In the genomic region with DNA sequence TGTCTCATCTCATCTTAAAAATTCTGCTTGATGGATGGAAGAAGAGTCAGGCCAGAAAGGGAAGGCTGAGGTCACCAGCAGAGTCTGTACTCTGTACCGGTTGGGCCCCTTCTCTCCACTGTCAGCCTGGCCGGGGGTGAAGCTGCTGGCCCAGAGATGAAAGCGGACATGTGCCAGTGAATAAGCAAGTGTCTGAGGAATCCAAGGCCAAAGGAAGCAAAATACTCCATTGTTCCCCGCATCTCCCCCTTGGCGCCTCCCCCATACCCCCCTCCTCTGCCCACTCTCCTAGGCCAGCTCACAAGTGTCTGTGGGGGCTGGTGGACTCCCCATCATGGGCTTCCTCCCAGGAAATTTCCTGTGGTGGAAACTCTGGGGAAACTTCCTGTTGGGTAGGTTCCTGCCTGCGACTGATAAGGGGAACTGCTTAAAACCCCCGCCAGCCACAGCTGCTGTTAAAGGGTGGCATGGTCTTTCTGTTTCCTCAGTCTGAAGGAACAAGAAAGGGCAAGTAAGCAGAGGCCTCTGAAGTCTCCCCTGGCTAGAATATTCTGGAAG, we compare ENCODE assay signal across 9 mouse cellular contexts.
DNase-seq lines count a peak whose midpoint lies in the region; ATAC-seq lines count a peak whose summit lies in the region.
"Had no signal": no experiment of that assay in that cellular context is flagged by ENCODE, and none has a peak within 500 bp of the region (broad histone marks: within the 10 kb centered on the region; RNA-seq: fewer than 3 reads in every experiment).

No protein-coding gene starts in this region.

- no peak overlapping the region for H3K4me3 ChIP-seq in embryonic facial prominence, embryonic 11.5 days (ENCODE audit: low read depth, low read length)
- no peak overlapping the region for H3K4me3 ChIP-seq in midbrain, embryonic 10.5 days
- H3K4me3 ChIP-seq in stomach, embryonic 16.5 days (replicated peaks; ENCODE audit: low read length): no peak overlapping the region
- H3K4me3 ChIP-seq: limb, embryonic 13.5 days had no signal

- DNase-seq in layer of hippocampus, adult 9-11 months: peak; percentile 70
- no peak for DNase-seq in layer of hippocampus, postnatal 36 days
- no peak for DNase-seq in embryonic facial prominence, embryonic 11.5 days (ENCODE audit: low spot score)
- DNase-seq in heart, postnatal 25 days (ENCODE audit: low spot score): peak; percentile 52
- peak; percentile 36 to 59 for DNase-seq in kidney, postnatal 4 days
- DNase-seq in midbrain, embryonic 10.5 days (ENCODE audit: low spot score): peak; percentile 23
- DNase-seq in layer of hippocampus, postnatal 10 days (ENCODE audit: low spot score in 2 of 2): no peak

- intact Hi-C loops in heart, postnatal 25 days (cut with DNase I): loop anchor here (5.0 kb wide), 2 partner anchors 37 to 152 kb away; a partner anchor contains a TSS

- no peaks in the 10 kb centered on the region for H3K27me3 ChIP-seq in embryonic facial prominence, embryonic 11.5 days (ENCODE audit: control insufficient read depth, insufficient read depth, low read length)
- H3K27me3 ChIP-seq in midbrain, embryonic 10.5 days (ENCODE audit: low read depth, poor library complexity, severe bottlenecking): no peaks in the 10 kb centered on the region
- no peaks in the 10 kb centered on the region for H3K27me3 ChIP-seq in stomach, embryonic 16.5 days (ENCODE audit: control insufficient read depth, insufficient read depth, low read length)
- H3K27me3 ChIP-seq: limb, embryonic 13.5 days had no signal

- H3K4me2 ChIP-seq in embryonic facial prominence, embryonic 11.5 days (ENCODE audit: low read depth, low read length): no peak overlapping the region
- H3K4me2 ChIP-seq in stomach, embryonic 16.5 days (ENCODE audit: low read depth, low read length): no peak overlapping the region
- H3K4me2 ChIP-seq: limb, embryonic 13.5 days had no signal

- H3K9me3 ChIP-seq in embryonic facial prominence, embryonic 11.5 days (replicated peaks; ENCODE audit: control insufficient read depth, low read length): no peaks in the 10 kb centered on the region
- H3K9me3 ChIP-seq in midbrain, embryonic 10.5 days (replicated peaks): no peaks in the 10 kb centered on the region
- no peaks in the 10 kb centered on the region for H3K9me3 ChIP-seq in stomach, embryonic 16.5 days (replicated peaks; ENCODE audit: control insufficient read depth, low read length)
- H3K9me3 ChIP-seq: limb, embryonic 13.5 days had no signal

- no peak overlapping the region for H3K9ac ChIP-seq in embryonic facial prominence, embryonic 11.5 days (replicated peaks; ENCODE audit: low read length)
- peak overlapping the region; percentile 31; the same call in 1 of the 2 replicates for H3K9ac ChIP-seq in stomach, embryonic 16.5 days (ENCODE audit: low read length)
- H3K9ac ChIP-seq: limb, embryonic 13.5 days had no signal

- no peaks in the 10 kb centered on the region for H3K4me1 ChIP-seq in embryonic facial prominence, embryonic 11.5 days (ENCODE audit: control insufficient read depth, insufficient read depth, low read length)
- H3K4me1 ChIP-seq in midbrain, embryonic 10.5 days: peaks cover 27% of the 10 kb centered on the region
- H3K4me1 ChIP-seq in stomach, embryonic 16.5 days (ENCODE audit: control insufficient read depth, insufficient read depth, low read length): peaks cover 32% of the 10 kb centered on the region

- WGBS in embryonic facial prominence, embryonic 11.5 days: 40% methylated on average over 7 of the region's 7 CpGs
- 52% methylated on average over 7 of the region's 7 CpGs for WGBS in midbrain, embryonic 10.5 days
- 36% methylated on average over 7 of the region's 7 CpGs for WGBS in stomach, embryonic 16.5 days

- H3K27ac ChIP-seq in embryonic facial prominence, embryonic 11.5 days (replicated peaks; ENCODE audit: low read depth, low read length): no peak overlapping the region
- H3K27ac ChIP-seq in midbrain, embryonic 10.5 days (replicated peaks): peak overlapping the region; percentile 70
- H3K27ac ChIP-seq in stomach, embryonic 16.5 days (ENCODE audit: low read length): peak overlapping the region; percentile 19
- H3K27ac ChIP-seq: limb, embryonic 13.5 days had no signal

- peak; percentile 71; the same call in 1 of the 2 replicates for ATAC-seq in embryonic facial prominence, embryonic 11.5 days (replicated peaks; ENCODE audit: insufficient number of reproducible peaks, low FRiP score, low TSS enrichment, low read depth)
- ATAC-seq in stomach, embryonic 16.5 days (ENCODE audit: insufficient read depth, low FRiP score): peak; percentile 45; the same call in 1 of the 2 replicates

- H3K36me3 ChIP-seq in embryonic facial prominence, embryonic 11.5 days (replicated peaks; ENCODE audit: control insufficient read depth, insufficient read depth, low read depth, low read length): no peaks in the 10 kb centered on the region
- H3K36me3 ChIP-seq in midbrain, embryonic 10.5 days: no peaks in the 10 kb centered on the region
- no peaks in the 10 kb centered on the region for H3K36me3 ChIP-seq in stomach, embryonic 16.5 days (ENCODE audit: control insufficient read depth, insufficient read depth, low read length)
- H3K36me3 ChIP-seq: limb, embryonic 13.5 days had no signal

Comparison
In these comparisons a context has a peak if more than half of its experiments do, and no peak if none do; other contexts are left out.
1. DNase-seq: peak in layer of hippocampus, adult 9-11 months (single experiment), heart, postnatal 25 days (single experiment), kidney, postnatal 4 days (2 of 2) and midbrain, embryonic 10.5 days (single experiment); none in layer of hippocampus, postnatal 36 days (0 of 2), embryonic facial prominence, embryonic 11.5 days (single experiment) and layer of hippocampus, postnatal 10 days (0 of 2).